28 mouse cellular contexts compared by ENCODE assay signal in the genomic region with DNA sequence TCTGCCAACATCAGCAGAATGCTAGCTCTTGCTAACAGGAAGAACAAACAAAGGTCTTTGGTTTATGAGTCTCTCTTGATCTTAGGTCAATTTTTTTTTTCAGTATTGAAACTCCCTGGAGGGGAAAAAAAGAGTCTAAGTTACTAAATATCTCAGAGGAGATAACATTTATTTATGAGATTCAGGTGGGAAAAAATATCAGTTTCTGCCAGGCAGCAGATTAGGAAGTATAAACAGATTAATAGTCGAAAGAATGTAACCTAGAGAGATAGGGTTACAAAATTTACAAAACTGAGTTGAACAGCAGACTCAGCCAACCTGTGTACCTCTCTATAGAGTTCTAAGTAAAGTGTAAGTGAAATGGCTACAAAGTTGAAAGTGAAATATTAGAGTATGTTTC.
"Had no signal": no experiment of that assay in that cellular context is flagged by ENCODE, and none has a peak within 500 bp of the region (broad histone marks: within the 10 kb centered on the region; RNA-seq: fewer than 3 reads in every experiment).

No protein-coding gene starts in this region.

- H3K4me1 ChIP-seq: embryonic facial prominence, embryonic 10.5 days; embryonic facial prominence, embryonic 12.5 days; embryonic facial prominence, embryonic 15.5 days; forebrain, embryonic 10.5 days; forebrain, embryonic 12.5 days; forebrain, embryonic 13.5 days; forebrain, embryonic 15.5 days had no signal

- H3K27ac ChIP-seq: embryonic facial prominence, embryonic 10.5 days; embryonic facial prominence, embryonic 12.5 days; embryonic facial prominence, embryonic 13.5 days; embryonic facial prominence, embryonic 15.5 days; forebrain, embryonic 10.5 days; forebrain, embryonic 12.5 days; forebrain, embryonic 13.5 days; forebrain, embryonic 15.5 days; gastrocnemius, adult 2 months; heart, adult 2 months had no signal

- H3K27me3 ChIP-seq: embryonic facial prominence, embryonic 12.5 days; embryonic facial prominence, embryonic 13.5 days; embryonic facial prominence, embryonic 15.5 days; forebrain, embryonic 12.5 days; forebrain, embryonic 13.5 days; forebrain, embryonic 15.5 days had no signal

- H3K4me3 ChIP-seq: embryonic facial prominence, embryonic 10.5 days; embryonic facial prominence, embryonic 12.5 days; embryonic facial prominence, embryonic 13.5 days; embryonic facial prominence, embryonic 15.5 days; erythroblast, embryonic 14.5 days; forebrain, embryonic 10.5 days; forebrain, embryonic 12.5 days; forebrain, embryonic 13.5 days; forebrain, embryonic 15.5 days; gastrocnemius, adult 2 months; heart, adult 2 months had no signal

- H3K36me3 ChIP-seq: embryonic facial prominence, embryonic 12.5 days had no signal

- ATAC-seq: forebrain, embryonic 13.5 days; forebrain, embryonic 14.5 days; forebrain, embryonic 15.5 days; forebrain, embryonic 16.5 days; forebrain, postnatal 0 days had no signal

- H3K9ac ChIP-seq: embryonic facial prominence, embryonic 12.5 days; embryonic facial prominence, embryonic 13.5 days; embryonic facial prominence, embryonic 15.5 days; forebrain, embryonic 12.5 days; forebrain, embryonic 13.5 days; forebrain, embryonic 15.5 days; forebrain, postnatal 0 days had no signal

- H3K4me2 ChIP-seq: embryonic facial prominence, embryonic 12.5 days; embryonic facial prominence, embryonic 13.5 days; embryonic facial prominence, embryonic 15.5 days; forebrain, embryonic 12.5 days; forebrain, embryonic 13.5 days; forebrain, embryonic 15.5 days had no signal

- DNase-seq: cerebellum, adult 8-10 months; cerebellum, adult 9-10 months; cerebellum, adult 9-11 months; cerebellum, postnatal 10 days; cerebellum, postnatal 14 days; cerebellum, postnatal 25 days; cerebellum, postnatal 36 days; embryo, embryonic 11 days; forebrain, postnatal 0 days; gastrocnemius, adult 2 months; gastrocnemius, postnatal 10 days; gastrocnemius, postnatal 14 days; gastrocnemius, postnatal 25 days; gastrocnemius, postnatal 36 days; heart, adult 11 months; heart, adult 18-20 months; heart, adult 2 months had no signal

- H3K9me3 ChIP-seq: embryonic facial prominence, embryonic 10.5 days; embryonic facial prominence, embryonic 12.5 days; embryonic facial prominence, embryonic 13.5 days; embryonic facial prominence, embryonic 15.5 days; forebrain, embryonic 10.5 days; forebrain, embryonic 12.5 days; forebrain, embryonic 13.5 days; forebrain, embryonic 15.5 days had no signal
